Mouse (Mus musculus) liver, embryonic 16.5 days (tissue): ENCODE measurements around the gene Hrh2. TPM values are rescaled to one million over a fixed set of nuclear protein-coding genes. Genes with fewer than 3 reads are reported as not detected.

Source experiments
- ATAC-seq: fragments of 200-750 bp; cut with Nextera tagmentation; 2 replicates; pipeline ENCODE4 v1.8.0; 2017; ENCODE audit warnings: low read depth, mild to moderate bottlenecking, moderate number of reproducible peaks, moderate library complexity
- H3K27ac ChIP-seq: fragments of 300-500 bp; sonication (generic); 2 replicates; pipeline ENCODE4 v1.5.1; 2014; ENCODE audit warnings: mild to moderate bottlenecking, low read length
- H3K27me3 ChIP-seq: fragments of 300-500 bp; sonication (generic); 2 replicates; pipeline ENCODE4 v1.6.1; 2014; ENCODE audit warnings: low read depth, low read length, mixed read lengths; ENCODE audit not compliant: control insufficient read depth, insufficient read depth
- H3K36me3 ChIP-seq: fragments of 300-500 bp; sonication (generic); 2 replicates; pipeline ENCODE4 v1.6.1; 2014; ENCODE audit warnings: mild to moderate bottlenecking; ENCODE audit not compliant: control insufficient read depth, insufficient read depth
- H3K4me1 ChIP-seq: fragments of 300-500 bp; sonication (generic); 2 replicates; pipeline ENCODE4 v1.6.1; 2014; ENCODE audit warnings: low read depth, low read length, mixed read lengths; ENCODE audit not compliant: control insufficient read depth
- H3K4me2 ChIP-seq: fragments of 300-500 bp; sonication (generic); 2 replicates; pipeline ENCODE4 v1.6.1; 2014; ENCODE audit warnings: low read depth, low read length, mixed read lengths
- H3K4me3 ChIP-seq: fragments of 300-500 bp; sonication (generic); 2 replicates; pipeline ENCODE4 v1.5.1; 2014; ENCODE audit warnings: low read depth, mild to moderate bottlenecking, low read length
- H3K9ac ChIP-seq: fragments of 300-500 bp; sonication (generic); 2 replicates; pipeline ENCODE4 v1.6.1; 2014; ENCODE audit warnings: low read depth, low read length
- H3K9me3 ChIP-seq: fragments of 300-500 bp; sonication (generic); replicated peaks from 2 replicates; pipeline ENCODE4 v1.6.1; 2016; ENCODE audit warnings: low read length; ENCODE audit not compliant: control insufficient read depth
- WGBS: fragments of 180-500 bp; shearing (Covaris S2); extraction: QIAGEN DNeasy Blood & Tissue Kit; methylation state at CpG from one replicate; pipeline ENCODE4 v1.1.7; 2014; ENCODE audit not compliant: insufficient replicate concordance; 5-methylcytosine and 5-hydroxymethylcytosine counted together
- polyA plus RNA-seq: library from polyadenylated mRNA; unstranded; fragments of >200 nt; fragmentation: Nextera tagmentation; extraction: Ambion mirVana; gene quantifications from 2 replicates; pipeline ENCODE4 v1.2.1, GENCODE M21; 2015

The Hrh2 gene
- polyA plus RNA-seq, 1 experiment from 2014 or later, result 0.02 TPM

DNA sequence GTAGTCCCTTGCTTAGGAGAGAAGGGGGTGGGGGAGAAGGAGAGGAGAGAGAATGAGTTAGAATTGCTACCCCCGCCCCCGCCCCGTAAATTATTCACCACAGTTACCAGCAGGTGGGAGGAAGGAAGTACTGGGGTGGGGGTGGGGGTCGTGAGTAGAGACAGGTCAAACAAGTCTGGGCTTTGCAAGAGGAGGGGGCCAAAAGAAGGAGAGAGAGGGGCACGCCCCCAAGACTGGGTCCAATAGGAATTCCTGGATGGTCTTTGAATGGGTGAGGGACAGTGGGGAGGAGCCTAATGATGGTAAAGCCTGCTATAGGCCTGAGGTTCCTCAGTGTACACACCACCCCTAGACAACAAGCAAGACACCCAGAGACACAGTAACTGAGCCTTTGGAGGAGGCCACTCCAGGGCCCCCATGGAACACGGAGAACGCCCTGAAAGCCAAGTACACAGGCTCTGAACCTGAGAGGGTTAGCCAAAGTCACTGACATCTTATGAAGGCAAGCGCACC, 66.4 kb downstream of the Hrh2 start:
- H3K9ac ChIP-seq, result no peak overlapping the region
- no peak overlapping the region for H3K27ac ChIP-seq
- no peak overlapping the region for H3K4me2 ChIP-seq
- no peaks in the 10 kb centered on the region for H3K27me3 ChIP-seq
- 23% methylated on average over 8 of the region's 8 CpGs for WGBS
- H3K4me1 ChIP-seq, result no peaks in the 10 kb centered on the region
- no peak for ATAC-seq
- H3K9me3 ChIP-seq, result no peaks in the 10 kb centered on the region
- no peak overlapping the region for H3K4me3 ChIP-seq
- no peaks in the 10 kb centered on the region for H3K36me3 ChIP-seq

DNA sequence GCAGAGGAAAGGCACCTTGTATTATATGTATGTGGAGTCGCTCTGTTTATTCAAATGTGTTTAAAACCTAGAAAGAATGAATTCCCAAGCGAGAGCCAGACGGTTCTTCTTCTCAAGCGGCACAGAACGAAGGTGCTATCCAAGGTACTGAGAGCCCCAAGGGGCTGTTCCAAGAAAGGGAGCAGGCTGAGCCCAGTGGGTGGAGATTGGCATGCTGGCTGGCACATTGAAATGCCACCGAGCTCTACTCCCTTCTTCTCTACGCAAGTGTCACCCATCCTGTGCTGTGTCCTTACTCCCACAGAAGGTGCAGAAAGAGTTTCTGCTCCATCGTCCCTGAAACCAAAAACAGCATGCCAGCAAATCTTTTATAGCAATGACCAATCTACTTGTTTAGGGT, 68.4 kb downstream of the Hrh2 start:
- Histone ChIP-seq H3K27ac (no peak overlapping the region), H3K36me3 (no peaks in the 10 kb centered on the region), H3K4me1 (no peaks in the 10 kb centered on the region), H3K4me3 (no peak overlapping the region), H3K4me2 (no peak overlapping the region), H3K27me3 (no peaks in the 10 kb centered on the region), H3K9ac (no peak overlapping the region), H3K9me3 (no peaks in the 10 kb centered on the region)
- no peak for ATAC-seq
- 21% methylated on average over 8 of the region's 8 CpGs for WGBS

DNA sequence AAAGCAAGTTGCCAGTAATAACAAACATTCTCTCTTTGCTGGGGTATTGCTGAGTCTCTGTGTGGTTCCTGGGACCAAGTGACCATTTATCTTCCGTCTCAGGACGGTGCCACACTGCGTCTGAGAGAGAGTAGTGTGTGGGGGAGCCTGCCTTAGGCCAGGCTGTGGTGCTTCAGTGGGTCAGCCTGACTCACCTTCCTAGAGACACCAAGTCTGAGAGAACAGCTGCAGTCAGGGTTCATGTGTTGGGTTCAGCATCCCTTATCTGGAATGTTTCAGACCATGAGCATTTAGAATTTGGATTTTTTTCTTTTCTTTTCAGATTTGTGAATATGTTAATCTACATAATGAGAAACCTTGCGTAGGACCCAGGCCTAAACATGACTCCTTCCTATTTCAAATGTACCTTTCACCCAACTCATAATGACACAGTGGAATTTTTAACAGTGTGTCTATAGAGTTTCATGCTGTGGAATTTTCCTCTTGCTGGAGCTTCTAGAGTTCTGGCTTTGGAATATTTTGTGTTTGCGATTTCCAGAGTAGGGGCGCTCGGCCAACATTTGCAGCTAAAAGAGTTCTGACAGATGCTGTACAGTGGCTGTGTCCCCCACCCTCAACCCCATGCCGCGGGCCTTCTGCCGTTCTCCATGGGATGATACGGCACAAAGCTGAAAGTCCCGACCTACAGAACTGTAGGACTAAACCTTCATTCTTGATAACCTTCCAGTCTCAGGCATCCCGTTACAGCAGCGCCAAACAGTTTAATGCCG, 71.0 kb downstream of the Hrh2 start:
- Histone ChIP-seq H3K4me2 (no peak overlapping the region), H3K27me3 (no peaks in the 10 kb centered on the region), H3K9me3 (no peaks in the 10 kb centered on the region), H3K4me3 (no peak overlapping the region), H3K9ac (no peak overlapping the region), H3K27ac (no peak overlapping the region), H3K4me1 (no peaks in the 10 kb centered on the region), H3K36me3 (no peaks in the 10 kb centered on the region)
- WGBS, result 71% methylated on average over 15 of the region's 15 CpGs
- no peak for ATAC-seq

DNA sequence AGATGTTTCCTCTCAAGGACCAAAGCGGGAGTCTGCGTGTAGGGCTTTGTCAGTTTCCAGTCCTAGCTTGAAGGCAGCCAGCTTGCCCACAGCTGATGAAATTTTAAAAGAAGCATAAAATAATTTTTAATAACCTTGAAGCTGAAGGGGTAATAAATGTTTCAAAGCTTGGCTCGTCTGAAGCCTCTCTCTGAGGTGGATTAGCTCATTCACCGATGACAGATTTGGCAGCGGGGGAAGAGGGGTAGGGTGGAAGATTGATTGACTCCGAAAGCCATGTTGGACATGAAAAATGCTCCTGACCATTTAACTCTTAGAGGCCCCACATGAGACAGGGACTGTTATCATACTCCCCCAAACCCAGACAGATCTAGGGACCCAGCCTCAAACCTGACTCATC, 71.7 kb downstream of the Hrh2 start:
- Histone ChIP-seq H3K4me2 (no peak overlapping the region), H3K9ac (no peak overlapping the region), H3K4me3 (no peak overlapping the region), H3K27ac (no peak overlapping the region), H3K36me3 (no peaks in the 10 kb centered on the region), H3K9me3 (no peaks in the 10 kb centered on the region), H3K27me3 (no peaks in the 10 kb centered on the region), H3K4me1 (no peaks in the 10 kb centered on the region)
- ATAC-seq, result no peak
- 72% methylated on average over 6 of the region's 6 CpGs for WGBS

DNA sequence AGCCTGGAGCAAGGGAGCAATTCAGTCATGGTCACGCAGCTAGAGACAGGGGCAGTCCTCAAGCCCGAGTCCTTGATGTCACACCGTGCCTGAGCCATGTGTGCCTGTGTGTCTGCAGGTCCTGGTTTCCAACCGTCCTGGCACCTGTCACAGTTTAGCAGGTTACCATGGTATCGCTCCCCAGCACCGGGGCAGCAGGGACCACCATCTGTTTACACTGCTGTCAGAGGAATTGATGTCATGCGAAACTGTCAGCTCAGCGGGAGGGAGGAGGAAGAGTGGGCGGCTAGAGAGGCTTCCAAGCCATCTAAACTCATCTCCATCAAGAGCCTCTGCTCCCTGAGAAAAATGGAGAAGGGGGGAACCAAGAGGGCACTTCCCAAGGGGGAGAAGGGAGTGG, 74.5 kb downstream of the Hrh2 start:
- Histone ChIP-seq H3K27ac (no peak overlapping the region), H3K27me3 (no peaks in the 10 kb centered on the region), H3K4me2 (no peak overlapping the region), H3K36me3 (no peaks in the 10 kb centered on the region), H3K9ac (no peak overlapping the region), H3K4me3 (no peak overlapping the region), H3K4me1 (no peaks in the 10 kb centered on the region), H3K9me3 (no peaks in the 10 kb centered on the region)
- WGBS, result 14% methylated on average over 9 of the region's 9 CpGs
- ATAC-seq, result no peak

DNA sequence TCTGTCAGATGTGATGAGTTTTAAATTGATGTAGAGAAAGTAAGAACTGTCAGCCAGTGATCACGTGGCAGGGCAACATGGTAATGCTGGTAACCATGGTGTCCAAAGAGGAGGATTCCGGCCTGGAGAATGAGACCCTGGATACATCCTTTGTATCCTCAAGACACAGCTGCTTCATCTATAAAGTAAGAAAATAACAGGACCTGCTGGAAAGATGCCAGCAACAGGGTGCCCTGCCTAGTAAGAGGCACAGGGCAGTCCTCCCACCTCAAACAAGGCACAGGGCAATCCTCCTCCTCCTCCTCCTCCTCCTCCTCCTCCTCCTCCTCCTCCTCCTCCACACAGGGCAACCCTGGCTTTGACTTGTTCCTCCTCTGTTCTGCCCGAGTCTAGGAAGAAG, 77.2 kb downstream of the Hrh2 start:
- no peaks in the 10 kb centered on the region for H3K36me3 ChIP-seq
- no peak overlapping the region for H3K4me2 ChIP-seq
- 53% methylated on average over 3 of the region's 3 CpGs for WGBS
- no peak overlapping the region for H3K4me3 ChIP-seq
- no peak overlapping the region for H3K27ac ChIP-seq
- H3K9me3 ChIP-seq, result no peaks in the 10 kb centered on the region
- no peak overlapping the region for H3K9ac ChIP-seq
- ATAC-seq, result no peak
- no peaks in the 10 kb centered on the region for H3K4me1 ChIP-seq
- H3K27me3 ChIP-seq, result no peaks in the 10 kb centered on the region

DNA sequence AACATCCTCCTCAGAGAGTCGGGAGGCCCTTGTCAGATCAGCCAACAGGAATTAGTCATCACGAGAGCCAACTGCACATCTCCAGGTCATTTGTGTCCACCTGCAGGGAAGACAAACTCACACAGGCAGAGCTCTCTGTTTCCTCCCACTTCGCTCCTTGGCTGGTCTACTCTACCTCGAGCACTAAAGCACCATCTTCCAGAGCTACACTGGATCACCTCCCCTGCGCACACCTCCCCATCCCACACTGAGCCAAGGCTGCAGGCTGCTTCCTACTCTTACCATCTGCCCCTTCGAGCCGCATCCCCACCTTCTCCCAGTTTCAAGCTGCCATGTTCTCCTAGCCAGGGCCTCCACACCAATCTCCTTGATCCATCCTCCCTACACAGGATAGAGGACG, 77.7 kb downstream of the Hrh2 start:
- no peak overlapping the region for H3K4me2 ChIP-seq
- H3K36me3 ChIP-seq, result no peaks in the 10 kb centered on the region
- H3K4me3 ChIP-seq, result no peak overlapping the region
- no peaks in the 10 kb centered on the region for H3K9me3 ChIP-seq
- no peak overlapping the region for H3K27ac ChIP-seq
- H3K9ac ChIP-seq, result no peak overlapping the region
- 49% methylated on average over 8 of the region's 8 CpGs for WGBS
- no peaks in the 10 kb centered on the region for H3K4me1 ChIP-seq
- H3K27me3 ChIP-seq, result no peaks in the 10 kb centered on the region
- no peak for ATAC-seq

DNA sequence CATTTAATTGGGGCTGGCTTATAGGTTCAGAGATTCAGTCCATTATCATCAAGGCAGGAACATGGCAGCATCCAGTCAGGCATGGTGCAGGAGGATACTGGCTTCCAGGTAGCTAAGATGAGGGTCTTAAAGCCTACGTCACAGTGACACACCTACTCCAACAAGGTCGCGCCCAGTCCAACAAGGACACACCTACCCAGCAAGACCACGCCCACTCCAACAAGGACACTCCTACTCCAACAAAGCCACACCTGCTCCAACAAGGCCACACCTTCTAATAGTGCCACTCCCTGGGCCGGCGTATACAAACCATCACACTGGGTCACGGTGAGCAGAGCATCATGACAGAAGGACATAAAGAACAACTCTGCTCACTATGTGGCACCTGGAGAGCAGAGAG, 80.1 kb downstream of the Hrh2 start:
- H3K4me2 ChIP-seq, result no peak overlapping the region
- no peaks in the 10 kb centered on the region for H3K9me3 ChIP-seq
- H3K27ac ChIP-seq, result no peak overlapping the region
- no peak overlapping the region for H3K9ac ChIP-seq
- no peaks in the 10 kb centered on the region for H3K27me3 ChIP-seq
- no peaks in the 10 kb centered on the region for H3K36me3 ChIP-seq
- no peak for ATAC-seq
- H3K4me3 ChIP-seq, result no peak overlapping the region
- H3K4me1 ChIP-seq, result no peaks in the 10 kb centered on the region
- 59% methylated on average over 7 of the region's 7 CpGs for WGBS

DNA sequence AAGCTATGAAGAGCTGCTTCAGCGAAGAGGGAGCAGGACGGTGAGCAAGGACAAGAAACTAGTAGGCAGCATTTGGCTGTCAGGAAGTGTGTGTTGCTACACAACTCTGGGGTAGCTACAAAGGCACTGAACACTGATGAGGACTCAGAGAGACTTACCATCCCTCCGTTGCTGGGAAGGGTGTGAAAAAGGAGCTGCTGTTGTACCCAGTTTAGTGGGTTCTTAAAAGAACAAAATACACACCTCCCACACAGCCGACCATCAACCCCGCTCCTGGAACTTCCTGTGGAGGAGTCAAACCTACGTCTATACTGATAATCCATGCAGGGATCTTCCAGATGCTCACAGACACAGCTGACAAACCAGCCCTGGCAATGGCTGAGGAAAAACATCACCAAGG, 85.5 kb downstream of the Hrh2 start:
- Histone ChIP-seq H3K4me3 (no peak overlapping the region), H3K4me1 (no peaks in the 10 kb centered on the region), H3K9ac (no peak overlapping the region), H3K27me3 (peaks cover 6% of the 10 kb centered on the region), H3K36me3 (no peaks in the 10 kb centered on the region), H3K4me2 (no peak overlapping the region), H3K9me3 (no peaks in the 10 kb centered on the region), H3K27ac (no peak overlapping the region)
- ATAC-seq, result no peak
- 67% methylated on average over 6 of the region's 6 CpGs for whole genome bisulfite sequencing
